In genomic region chr4:81310168-81310474, GRCm38 (mm10) we compare ENCODE assay signal across 12 mouse cellular contexts.
DNase-seq lines count a peak whose midpoint lies in the region; ATAC-seq and TF ChIP-seq lines count a peak whose summit lies in the region.
"Had no signal": no experiment of that assay in that cellular context is flagged by ENCODE, and none has a peak within 500 bp of the region (broad histone marks: within the 10 kb centered on the region; RNA-seq: fewer than 3 reads in every experiment).

No protein-coding gene starts in this region.

- no peak overlapping the region for H3K27ac ChIP-seq in heart, embryonic 10.5 days
- H3K27ac ChIP-seq in stomach, embryonic 16.5 days (ENCODE audit: low read length), result peak overlapping the region; percentile 55; the same call in 1 of the 2 replicates
- H3K27ac ChIP-seq in stomach, postnatal 0 days (replicated peaks), result no peak overlapping the region
- H3K27ac ChIP-seq in heart, embryonic 16.5 days (ENCODE audit: low read length), result 0 out of 2 replicates have a peak overlapping the region, but pooled peaks have one; percentile 29
- H3K27ac ChIP-seq: liver, embryonic 12.5 days had no signal

- no peak overlapping the region for H3K4me2 ChIP-seq in stomach, embryonic 16.5 days (ENCODE audit: low read depth, low read length)
- no peak overlapping the region for H3K4me2 ChIP-seq in stomach, postnatal 0 days (replicated peaks; ENCODE audit: low read depth)
- no peak overlapping the region for H3K4me2 ChIP-seq in heart, embryonic 16.5 days (ENCODE audit: low read depth, low read length)
- H3K4me2 ChIP-seq in myocyte (ENCODE audit: low read depth), result peak overlapping the region; percentile 49
- H3K4me2 ChIP-seq: liver, embryonic 12.5 days had no signal

- no peaks in the 10 kb centered on the region for H3K4me1 ChIP-seq in heart, embryonic 10.5 days
- peaks cover 2% of the 10 kb centered on the region; the same call in 1 of the 2 replicates for H3K4me1 ChIP-seq in stomach, embryonic 16.5 days (ENCODE audit: control insufficient read depth, insufficient read depth, low read length)
- H3K4me1 ChIP-seq in stomach, postnatal 0 days (replicated peaks; ENCODE audit: control insufficient read depth, insufficient read depth), result no peaks in the 10 kb centered on the region
- H3K4me1 ChIP-seq in heart, embryonic 16.5 days (ENCODE audit: control insufficient read depth, insufficient read depth, low read length), result peaks cover 3% of the 10 kb centered on the region; the same call in 1 of the 2 replicates
- H3K4me1 ChIP-seq: liver, embryonic 12.5 days had no signal

- H3K79me2 ChIP-seq in myocyte (ENCODE audit: control insufficient read depth, insufficient read depth), result no peaks in the 10 kb centered on the region

- peak; percentile 90 for DNase-seq in heart, adult 11 months
- no peak for DNase-seq in heart, embryonic 10.5 days (ENCODE audit: low spot score)
- no peak for DNase-seq in stomach, postnatal 0 days (ENCODE audit: low spot score)
- DNase-seq in retina, postnatal 1 day, result no peak
- no peak for DNase-seq in cerebellum, adult 11 months
- DNase-seq: midbrain, embryonic 14.5 days; thymus, postnatal 36 days had no signal

- ATAC-seq in stomach, embryonic 16.5 days (ENCODE audit: insufficient read depth, low FRiP score), result no peak
- ATAC-seq in stomach, postnatal 0 days (ENCODE audit: low FRiP score, low TSS enrichment), result no peak
- ATAC-seq in heart, embryonic 16.5 days (replicated peaks; ENCODE audit: extremely low read depth, insufficient read depth, low FRiP score), result no peak
- ATAC-seq: CD4-positive, CD25-positive, alpha-beta regulatory T cell, adult 4 months; liver, embryonic 12.5 days had no signal

- no peak for TF ChIP-seq POLR2A in myocyte (IDR thresholded peaks at IDR 0.05; ENCODE audit: insufficient read length, low read depth)

- TF ChIP-seq EP300 in stomach, postnatal 0 days (optimal IDR thresholded peaks at IDR 0.05), result no peak

- H3K27me3 ChIP-seq in heart, embryonic 10.5 days (ENCODE audit: insufficient read depth, poor library complexity, severe bottlenecking), result no peaks in the 10 kb centered on the region
- H3K27me3 ChIP-seq in stomach, embryonic 16.5 days (ENCODE audit: control insufficient read depth, insufficient read depth, low read length), result no peaks in the 10 kb centered on the region
- no peaks in the 10 kb centered on the region for H3K27me3 ChIP-seq in stomach, postnatal 0 days (ENCODE audit: control insufficient read depth, insufficient read depth, low read length)
- H3K27me3 ChIP-seq in heart, embryonic 16.5 days (ENCODE audit: control insufficient read depth, insufficient read depth, low read length), result no peaks in the 10 kb centered on the region
- H3K27me3 ChIP-seq in myocyte (ENCODE audit: control insufficient read depth, insufficient read depth, insufficient read length), result no peaks in the 10 kb centered on the region
- H3K27me3 ChIP-seq: liver, embryonic 12.5 days had no signal

- H3K4me3 ChIP-seq in heart, embryonic 10.5 days, result no peak overlapping the region
- no peak overlapping the region for H3K4me3 ChIP-seq in stomach, embryonic 16.5 days (replicated peaks; ENCODE audit: low read length)
- H3K4me3 ChIP-seq in stomach, postnatal 0 days (ENCODE audit: low read depth, low read length), result no peak overlapping the region
- no peak overlapping the region for H3K4me3 ChIP-seq in heart, embryonic 16.5 days (ENCODE audit: low read length)
- no peak overlapping the region for H3K4me3 ChIP-seq in myocyte
- H3K4me3 ChIP-seq: liver, embryonic 12.5 days had no signal

- WGBS in heart, embryonic 10.5 days, result 77% methylated on average over 2 of the region's 2 CpGs
- 72% methylated on average over 2 of the region's 2 CpGs for WGBS in stomach, embryonic 16.5 days
- 51% methylated on average over 2 of the region's 2 CpGs for WGBS in stomach, postnatal 0 days
- WGBS in heart, embryonic 16.5 days, result 81% methylated on average over 2 of the region's 2 CpGs

- no peak for TF ChIP-seq CTCF in stomach, postnatal 0 days (IDR thresholded peaks at IDR 0.05; ENCODE audit: low read depth)

- no peak overlapping the region for H3ac ChIP-seq in myocyte (ENCODE audit: control insufficient read depth, insufficient read length)

- no peaks in the 10 kb centered on the region for H3K9me3 ChIP-seq in heart, embryonic 10.5 days
- no peaks in the 10 kb centered on the region for H3K9me3 ChIP-seq in stomach, embryonic 16.5 days (replicated peaks; ENCODE audit: control insufficient read depth, low read length)
- no peaks in the 10 kb centered on the region for H3K9me3 ChIP-seq in stomach, postnatal 0 days (ENCODE audit: control insufficient read depth, low read length)
- no peaks in the 10 kb centered on the region for H3K9me3 ChIP-seq in heart, embryonic 16.5 days (replicated peaks; ENCODE audit: control insufficient read depth, low read length)
- H3K9me3 ChIP-seq: liver, embryonic 12.5 days had no signal

- H3K36me3 ChIP-seq in heart, embryonic 10.5 days, result peaks cover 25% of the 10 kb centered on the region
- 0 out of 2 replicates have a peak, but pooled peaks cover 4% of the 10 kb centered on the region for H3K36me3 ChIP-seq in stomach, embryonic 16.5 days (ENCODE audit: control insufficient read depth, insufficient read depth, low read length)
- H3K36me3 ChIP-seq in stomach, postnatal 0 days (ENCODE audit: control insufficient read depth, insufficient read depth, low read length), result no peaks in the 10 kb centered on the region
- peaks cover 10% of the 10 kb centered on the region; the same call in 1 of the 2 replicates for H3K36me3 ChIP-seq in heart, embryonic 16.5 days (ENCODE audit: control insufficient read depth, insufficient read depth)
- no peaks in the 10 kb centered on the region for H3K36me3 ChIP-seq in myocyte (ENCODE audit: control insufficient read depth, insufficient read depth)
- H3K36me3 ChIP-seq: liver, embryonic 12.5 days had no signal

- H3K9ac ChIP-seq in stomach, embryonic 16.5 days (ENCODE audit: low read length), result no peak overlapping the region
- no peak overlapping the region for H3K9ac ChIP-seq in stomach, postnatal 0 days (ENCODE audit: low read length)
- H3K9ac ChIP-seq in heart, embryonic 16.5 days (ENCODE audit: low read length), result no peak overlapping the region
- H3K9ac ChIP-seq: liver, embryonic 12.5 days had no signal

TF ChIP-seq in myocyte, 11 proteins besides CTCF, POLR2A, EP300 and RAD21:
- TF ChIP-seq TCF12 (IDR thresholded peaks at IDR 0.05; ENCODE audit: insufficient read depth, poor library complexity, severe bottlenecking) (no peak), CEBPB (IDR thresholded peaks at IDR 0.05; ENCODE audit: insufficient read depth, poor library complexity, severe bottlenecking) (peak; percentile 91), POLR2AphosphoS2 (IDR thresholded peaks at IDR 0.05; ENCODE audit: insufficient read length, low read depth) (no peak)

Comparison
In these comparisons a context has a peak if more than half of its experiments do, and no peak if none do; other contexts are left out.
1. H3K27ac ChIP-seq: peak in stomach, embryonic 16.5 days (single experiment) and heart, embryonic 16.5 days (single experiment); none in heart, embryonic 10.5 days (single experiment) and stomach, postnatal 0 days (single experiment).